Mouse (Mus musculus) neural tube, embryonic 12.5 days (tissue): ENCODE data around the gene Arhgef25. TPM values are rescaled to one million over a fixed set of nuclear protein-coding genes. Genes with fewer than 3 reads are reported as not detected.
"Not testable (repeated sequence)": the region's sequence is repeated elsewhere in the genome, so short reads cannot be mapped to it uniquely, and the experiment has no call there.

Experiments used
- ATAC-seq: fragments of 200-750 bp; cut with Nextera tagmentation; 2 replicates; pipeline ENCODE4 v1.8.0; 2017; ENCODE audit warnings: low read depth, mild to moderate bottlenecking, moderate TSS enrichment, moderate library complexity; ENCODE audit not compliant: low FRiP score
- H3K27ac ChIP-seq: fragments of 300-500 bp; sonication (generic); 2 replicates; pipeline ENCODE4 v1.5.1; 2016
- H3K27me3 ChIP-seq: fragments of 300-500 bp; sonication (generic); replicated peaks from 2 replicates; pipeline ENCODE4 v1.6.1; 2016; ENCODE audit warnings: mild to moderate bottlenecking
- H3K36me3 ChIP-seq: fragments of 300-500 bp; sonication (generic); 2 replicates; pipeline ENCODE4 v1.6.1; 2016; ENCODE audit warnings: mild to moderate bottlenecking
- H3K4me1 ChIP-seq: fragments of 300-500 bp; sonication (generic); 2 replicates; pipeline ENCODE4 v1.6.1; 2016
- H3K4me2 ChIP-seq: fragments of 300-500 bp; sonication (generic); replicated peaks from 2 replicates; pipeline ENCODE4 v1.6.1; 2016; ENCODE audit warnings: mild to moderate bottlenecking
- H3K4me3 ChIP-seq: fragments of 300-500 bp; sonication (generic); 2 replicates; pipeline ENCODE4 v1.5.1; 2016
- H3K9ac ChIP-seq: fragments of 300-500 bp; sonication (generic); 2 replicates; pipeline ENCODE4 v1.6.1; 2016; ENCODE audit warnings: mild to moderate bottlenecking
- H3K9me3 ChIP-seq: fragments of 300-500 bp; sonication (generic); 2 replicates; pipeline ENCODE4 v1.6.1; 2016; ENCODE audit warnings: mild to moderate bottlenecking
- WGBS: fragments of 180-500 bp; shearing (Covaris S2); methylation state at CpG from one replicate; pipeline ENCODE4 v1.1.7; 2016; 5-methylcytosine and 5-hydroxymethylcytosine counted together
- polyA plus RNA-seq: library from polyadenylated mRNA; unstranded; fragments of >200 nt; fragmentation: Nextera tagmentation; extraction: Ambion mirVana; gene quantifications from 2 replicates; pipeline ENCODE4 v1.2.1, GENCODE M21; 2016

The Arhgef25 gene
- polyA plus RNA-seq, 1 experiment from 2014 or later, result 43.6 TPM

DNA sequence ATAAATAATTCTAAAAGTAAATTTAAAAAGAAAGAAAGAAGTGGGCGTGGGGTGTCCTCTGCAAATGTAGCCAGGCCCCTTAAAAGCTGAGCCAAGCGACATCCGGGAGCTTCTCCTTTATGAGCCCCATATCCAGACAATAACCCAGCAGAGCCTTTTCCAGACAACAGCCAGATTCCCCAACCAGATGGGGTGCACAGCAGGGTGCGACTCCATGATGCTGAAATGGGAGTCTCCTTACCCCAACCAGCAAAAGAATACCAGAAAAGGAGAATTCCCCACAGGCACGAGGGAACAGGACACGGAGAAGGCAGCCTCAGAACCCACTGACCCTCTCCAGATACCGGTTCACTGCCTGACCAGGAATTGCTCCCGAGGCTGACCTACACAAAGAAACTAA, 46.7 kb downstream of the Arhgef25 start:
- Histone ChIP-seq H3K9me3 (0 out of 2 replicates have a peak, but pooled peaks cover 3% of the 10 kb centered on the region), H3K4me2 (no peak overlapping the region), H3K36me3 (no peaks in the 10 kb centered on the region), H3K4me1 (no peaks in the 10 kb centered on the region), H3K4me3 (no peak overlapping the region), H3K27ac (no peak overlapping the region), H3K9ac (no peak overlapping the region), H3K27me3 (no peaks in the 10 kb centered on the region)
- 77% methylated on average over 8 of the region's 8 CpGs for WGBS
- no peak for ATAC-seq

DNA sequence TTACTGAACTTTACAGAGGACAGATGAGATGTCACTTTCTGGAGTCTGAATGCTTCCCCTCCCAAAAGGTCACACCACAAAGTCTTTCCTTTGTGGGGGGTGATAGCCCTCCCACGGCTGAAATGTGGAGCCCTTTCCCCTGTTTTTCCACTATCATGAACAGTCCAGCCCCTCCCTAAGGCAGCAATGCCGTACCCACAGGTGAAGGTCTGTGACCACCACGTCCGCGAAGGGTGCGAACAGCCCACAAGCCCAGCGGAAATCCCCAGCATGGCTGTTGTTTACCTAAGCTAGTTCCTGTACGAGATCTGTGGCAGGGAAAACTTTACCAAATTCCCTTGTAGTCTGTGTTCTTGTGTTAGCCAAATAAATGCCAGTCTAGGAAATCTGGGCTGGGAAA, 48.4 kb downstream of the Arhgef25 start:
- no peaks in the 10 kb centered on the region for H3K27me3 ChIP-seq
- no peak for ATAC-seq
- no peak overlapping the region for H3K9ac ChIP-seq
- no peaks in the 10 kb centered on the region for H3K4me1 ChIP-seq
- WGBS, result 84% methylated on average over 8 of the region's 8 CpGs
- no peak overlapping the region for H3K4me2 ChIP-seq
- no peaks in the 10 kb centered on the region for H3K36me3 ChIP-seq
- H3K9me3 ChIP-seq, result 0 out of 2 replicates have a peak, but pooled peaks cover 3% of the 10 kb centered on the region
- no peak overlapping the region for H3K4me3 ChIP-seq
- no peak overlapping the region for H3K27ac ChIP-seq

DNA sequence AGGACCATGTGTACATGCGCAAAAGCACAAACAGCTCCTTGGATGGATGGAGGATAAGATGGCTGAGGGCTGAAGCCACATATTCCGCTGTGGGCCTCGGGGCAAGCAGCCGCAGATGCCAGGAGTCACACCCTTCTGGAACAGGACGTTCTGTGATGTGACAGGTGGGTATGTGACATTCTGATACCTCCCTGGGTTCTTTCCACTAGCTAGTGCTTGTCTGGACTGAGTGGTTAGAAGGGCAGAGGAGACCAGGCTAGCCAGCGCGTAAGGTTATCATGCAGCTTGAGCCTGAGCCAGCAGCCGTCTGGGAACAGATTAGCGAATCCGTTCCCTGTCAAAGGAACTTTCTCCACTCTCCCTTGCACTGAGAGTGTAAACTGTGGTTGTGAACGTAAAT, 48.9 kb downstream of the Arhgef25 start:
- 88% methylated on average over 11 of the region's 11 CpGs for WGBS
- ATAC-seq, result no peak
- no peak overlapping the region for H3K4me3 ChIP-seq
- H3K27me3 ChIP-seq, result no peaks in the 10 kb centered on the region
- H3K9ac ChIP-seq, result no peak overlapping the region
- H3K36me3 ChIP-seq, result no peaks in the 10 kb centered on the region
- no peak overlapping the region for H3K27ac ChIP-seq
- H3K4me2 ChIP-seq, result no peak overlapping the region
- H3K4me1 ChIP-seq, result no peaks in the 10 kb centered on the region
- 0 out of 2 replicates have a peak, but pooled peaks cover 3% of the 10 kb centered on the region for H3K9me3 ChIP-seq

DNA sequence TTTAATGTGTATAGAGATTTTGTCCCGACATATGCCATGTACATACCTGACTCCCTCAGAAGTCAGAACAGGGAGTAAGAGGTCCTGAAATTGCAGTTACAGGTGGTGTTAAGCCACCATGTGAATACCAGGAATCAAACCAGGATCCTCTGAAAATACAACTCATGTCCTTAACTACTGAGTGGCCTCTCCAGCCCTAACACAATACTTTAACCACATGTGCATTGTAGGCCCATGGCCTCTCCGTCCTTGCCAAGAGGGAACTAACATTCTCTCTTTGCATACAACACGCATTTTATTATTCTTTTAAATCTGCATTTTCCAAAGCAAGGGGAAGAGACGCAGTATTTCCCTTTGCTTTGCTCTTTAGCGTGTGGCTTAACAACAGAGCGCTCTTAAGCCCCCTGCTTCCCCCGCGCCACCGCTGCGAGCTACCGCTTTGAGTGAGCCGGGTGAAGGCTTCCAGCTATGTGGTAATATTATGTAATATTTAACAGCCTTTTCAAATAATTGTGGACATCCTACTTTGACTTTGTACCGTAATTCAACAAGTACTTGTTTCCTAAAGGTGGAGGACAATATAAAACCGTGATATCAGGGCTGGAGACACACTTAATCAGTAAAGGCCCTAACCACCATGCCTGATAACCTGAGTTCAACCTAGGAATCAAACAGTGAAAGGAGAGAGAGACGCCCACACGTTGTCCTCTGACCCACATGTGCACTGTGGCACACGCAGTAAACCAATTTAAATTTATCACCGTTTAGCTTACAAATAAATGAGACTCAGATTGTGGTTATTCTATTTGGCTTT, 51.3 kb downstream of the Arhgef25 start:
- Histone ChIP-seq H3K36me3 (no peaks in the 10 kb centered on the region), H3K4me3 (no peak overlapping the region), H3K27ac (no peak overlapping the region), H3K4me2 (no peak overlapping the region), H3K27me3 (no peaks in the 10 kb centered on the region), H3K9ac (no peak overlapping the region), H3K4me1 (no peaks in the 10 kb centered on the region), H3K9me3 (0 out of 2 replicates have a peak, but pooled peaks cover 3% of the 10 kb centered on the region)
- WGBS, result 92% methylated on average over 18 of the region's 18 CpGs
- no peak for ATAC-seq

DNA sequence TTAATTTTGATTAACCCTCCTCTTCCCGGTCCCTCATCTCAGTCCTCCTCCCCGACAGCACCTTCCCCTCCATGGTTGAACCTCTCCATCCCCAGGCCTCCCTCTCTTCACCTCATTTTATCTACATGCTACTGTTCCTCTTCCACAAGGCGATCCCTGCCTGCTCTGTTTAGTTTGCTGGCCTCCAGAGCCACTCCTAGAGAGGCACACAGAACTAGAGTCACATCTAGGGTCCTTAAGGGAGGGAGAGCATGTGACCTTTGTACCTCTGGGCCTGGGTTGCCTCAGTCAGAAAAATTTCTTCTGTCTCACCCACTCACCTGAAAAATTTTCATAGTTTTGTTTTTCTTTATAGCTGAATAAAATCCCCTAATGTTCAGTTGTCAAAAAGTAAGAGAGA, 52.0 kb downstream of the Arhgef25 start:
- H3K9ac ChIP-seq, result no peak overlapping the region
- no peaks in the 10 kb centered on the region for H3K36me3 ChIP-seq
- H3K27ac ChIP-seq, result no peak overlapping the region
- no peaks in the 10 kb centered on the region for H3K4me1 ChIP-seq
- no peaks in the 10 kb centered on the region for H3K27me3 ChIP-seq
- no peak for ATAC-seq
- H3K9me3 ChIP-seq, result 0 out of 2 replicates have a peak, but pooled peaks cover 3% of the 10 kb centered on the region
- H3K4me3 ChIP-seq, result no peak overlapping the region
- WGBS, result 87% methylated on average over 3 of the region's 3 CpGs
- H3K4me2 ChIP-seq, result no peak overlapping the region

DNA sequence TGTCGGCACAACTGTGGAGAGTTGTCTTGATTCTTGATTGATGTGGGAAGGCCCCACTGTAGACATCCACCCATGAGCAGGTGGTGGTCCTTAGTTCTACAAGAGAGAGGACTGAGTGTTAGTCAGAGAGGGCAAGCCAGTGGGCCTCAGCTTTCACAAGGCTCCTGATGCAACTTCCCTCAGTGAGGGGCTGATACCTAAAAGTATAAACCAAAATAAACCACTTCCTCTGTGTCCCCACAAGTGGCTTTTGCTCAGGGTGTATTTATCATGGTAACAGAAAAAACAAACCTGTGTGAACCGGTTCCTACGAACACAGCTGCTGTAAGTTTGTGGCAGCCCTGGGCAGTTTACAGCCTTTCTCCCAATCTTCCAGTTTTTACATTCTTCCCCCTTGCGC, 53.4 kb downstream of the Arhgef25 start:
- no peaks in the 10 kb centered on the region for H3K4me1 ChIP-seq
- H3K27ac ChIP-seq, result no peak overlapping the region
- no peak for ATAC-seq
- no peaks in the 10 kb centered on the region for H3K9me3 ChIP-seq
- H3K4me3 ChIP-seq, result no peak overlapping the region
- no peak overlapping the region for H3K9ac ChIP-seq
- H3K27me3 ChIP-seq, result no peaks in the 10 kb centered on the region
- no peak overlapping the region for H3K4me2 ChIP-seq
- H3K36me3 ChIP-seq, result no peaks in the 10 kb centered on the region
- 90% methylated on average over 4 of the region's 4 CpGs for WGBS

DNA sequence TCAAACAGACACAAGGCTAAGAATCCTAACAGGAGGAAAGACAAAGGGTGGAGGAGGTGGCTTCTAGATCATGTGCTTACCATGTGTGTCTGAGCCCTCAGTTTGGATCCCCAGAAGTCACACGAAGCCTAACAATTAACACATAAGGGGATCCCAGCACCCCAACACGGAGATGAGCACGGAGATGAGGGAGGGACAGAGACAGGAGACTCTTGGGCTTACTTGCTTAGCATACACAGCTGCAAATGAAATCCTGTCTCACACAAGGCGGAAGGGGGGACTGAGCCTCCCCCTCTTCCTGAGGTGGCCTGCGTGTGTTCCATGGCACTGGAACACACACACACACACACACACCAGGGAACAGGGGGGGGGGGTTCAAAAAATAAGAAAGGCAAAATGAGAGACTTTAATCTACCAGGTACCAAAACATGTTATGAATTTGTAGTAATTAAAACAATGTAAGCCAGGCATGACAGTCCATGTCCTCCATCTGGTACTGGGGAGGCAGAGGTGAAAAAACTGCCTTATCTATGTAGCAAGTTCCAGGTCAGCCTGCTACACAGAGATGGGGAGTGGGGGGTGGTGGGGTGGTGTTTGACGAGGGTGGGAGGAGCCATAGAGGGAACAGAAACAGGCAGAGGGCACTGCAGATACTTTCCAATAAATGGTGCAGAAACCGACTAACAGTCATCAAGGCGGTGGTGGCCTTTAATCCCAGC, 54.6 kb downstream of the Arhgef25 start:
- Histone ChIP-seq H3K27me3 (no peaks in the 10 kb centered on the region), H3K27ac (no peak overlapping the region), H3K4me3 (no peak overlapping the region), H3K9me3 (no peaks in the 10 kb centered on the region), H3K4me2 (no peak overlapping the region), H3K4me1 (no peaks in the 10 kb centered on the region), H3K36me3 (no peaks in the 10 kb centered on the region), H3K9ac (no peak overlapping the region)
- no peak for ATAC-seq
- 65% methylated on average over 8 of the region's 8 CpGs for WGBS

DNA sequence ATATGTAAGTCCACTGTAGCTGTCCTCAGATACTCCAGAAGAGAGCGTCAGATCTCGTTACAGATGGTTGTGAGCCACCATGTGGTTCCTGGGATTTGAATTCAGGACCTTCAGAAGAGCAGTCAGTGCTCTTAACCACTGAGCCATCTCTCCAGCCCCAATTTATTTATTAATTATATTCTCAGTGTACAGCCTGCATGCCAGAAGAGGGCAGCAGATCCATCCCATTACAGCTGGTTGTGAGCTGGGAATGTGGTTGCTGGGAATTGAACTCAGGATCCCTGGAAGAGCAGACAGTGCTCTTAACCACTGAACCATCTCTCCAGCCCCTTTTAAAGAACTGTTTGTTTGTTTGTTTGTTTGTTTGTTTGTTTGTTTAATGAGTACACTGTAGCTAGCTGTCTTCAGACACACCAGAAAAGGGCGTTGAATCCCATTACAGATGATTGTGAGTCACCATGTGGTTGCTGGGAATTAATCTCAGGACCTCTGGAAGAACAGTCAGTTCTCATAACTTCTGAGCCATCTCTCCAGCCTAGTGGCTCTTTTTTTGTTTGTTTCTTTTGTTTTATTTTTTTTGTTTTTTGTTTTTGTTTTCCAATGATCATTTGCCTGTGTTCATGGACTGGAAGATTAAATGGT, 55.4 kb downstream of the Arhgef25 start:
- not testable (repeated sequence) for H3K4me3 ChIP-seq, H3K27me3 ChIP-seq, H3K4me2 ChIP-seq, H3K9ac ChIP-seq, ATAC-seq, H3K27ac ChIP-seq, H3K9me3 ChIP-seq, H3K4me1 ChIP-seq, H3K36me3 ChIP-seq
- 93% methylated on average over 3 of the region's 3 CpGs for WGBS

Other genes starting within 250 kb of the Arhgef25 start
- gene Ctdsp2, start 211.4 kb downstream of the Arhgef25 start, polyA plus RNA-seq, result 39.4 and 42.6 TPM in 2 replicates
- gene Avil, start 189.4 kb downstream of the Arhgef25 start, polyA plus RNA-seq, result 5.2 and 10.0 TPM in 2 replicates
- gene Tsfm, start 159.2 kb downstream of the Arhgef25 start, polyA plus RNA-seq, result 70.7 and 70.9 TPM in 2 replicates
- 31.5 and 32.5 TPM in 2 replicates for gene Mettl1, start 148.7 kb downstream of the Arhgef25 start, polyA plus RNA-seq
- gene Eef1akmt3, start 148.6 kb downstream of the Arhgef25 start, polyA plus RNA-seq, result 0.15 and 0.17 TPM in 2 replicates
- 0.13 and 0.25 TPM in 2 replicates for gene Cyp27b1, start 141.8 kb downstream of the Arhgef25 start, polyA plus RNA-seq
- 6.1 TPM in 2 replicates for gene March9, start 129.9 kb downstream of the Arhgef25 start, polyA plus RNA-seq
- 1,857 and 1,896 TPM in 2 replicates for gene Cdk4, start 126.5 kb downstream of the Arhgef25 start, polyA plus RNA-seq
- gene Tspan31, start 119.8 kb downstream of the Arhgef25 start, polyA plus RNA-seq, result 137 and 147 TPM in 2 replicates
- gene Agap2, start 114.8 kb downstream of the Arhgef25 start, polyA plus RNA-seq, result 1.1 and 1.3 TPM in 2 replicates
- 118 and 123 TPM in 2 replicates for gene Os9, start 69.0 kb downstream of the Arhgef25 start, polyA plus RNA-seq
- 29.2 and 31.5 TPM in 2 replicates for gene B4galnt1, start 24.9 kb downstream of the Arhgef25 start, polyA plus RNA-seq
- gene Slc26a10, start 9.4 kb downstream of the Arhgef25 start, polyA plus RNA-seq, result 1.5 and 1.8 TPM in 2 replicates
- gene Dtx3, start 5.6 kb upstream of the Arhgef25 start, polyA plus RNA-seq, result 189 and 199 TPM in 2 replicates
- gene Pip4k2c, start 21.5 kb upstream of the Arhgef25 start, polyA plus RNA-seq, result 22.0 and 22.4 TPM in 2 replicates
- 72.7 and 81.6 TPM in 2 replicates for gene Kif5a, start 73.3 kb upstream of the Arhgef25 start, polyA plus RNA-seq
- gene Dctn2, start 76.3 kb upstream of the Arhgef25 start, polyA plus RNA-seq, result 273 and 277 TPM in 2 replicates
- 18.4 and 20.5 TPM in 2 replicates for gene Mbd6, start 98.9 kb upstream of the Arhgef25 start, polyA plus RNA-seq
- gene Mars, start 121.7 kb upstream of the Arhgef25 start, polyA plus RNA-seq, result 145 and 146 TPM in 2 replicates
- 1.7 and 2.0 TPM in 2 replicates for gene Arhgap9, start 131.9 kb upstream of the Arhgef25 start, polyA plus RNA-seq
- 3.6 and 4.0 TPM in 2 replicates for gene Gli1, start 151.9 kb upstream of the Arhgef25 start, polyA plus RNA-seq
- gene Inhbe, start 164.3 kb upstream of the Arhgef25 start, polyA plus RNA-seq, result not detected in 2 replicates
- gene Inhbc, start 180.3 kb upstream of the Arhgef25 start, polyA plus RNA-seq, result not detected in 2 replicates
- gene R3hdm2, start 190.2 kb upstream of the Arhgef25 start, polyA plus RNA-seq, result 33.9 and 36.3 TPM in 2 replicates